Mouse (Mus musculus) hindbrain, postnatal 0 days (tissue): ENCODE data around the gene Acly. TPM values are rescaled to one million over a fixed set of nuclear protein-coding genes. Genes with fewer than 3 reads are reported as not detected.

Source experiments
- ATAC-seq: fragments of 200-750 bp; cut with Nextera tagmentation; 2 replicates; pipeline ENCODE4 v1.8.0; 2017; ENCODE audit warnings: mild to moderate bottlenecking, moderate TSS enrichment, moderate library complexity
- DNase-seq: peaks from one replicate; pipeline ENCODE4 v3.0.0-alpha.2; 2015; ENCODE audit warnings: low spot score
- H3K27ac ChIP-seq: fragments of 300-500 bp; sonication (generic); 2 replicates; pipeline ENCODE4 v1.5.1; 2014; ENCODE audit warnings: mild to moderate bottlenecking
- H3K27me3 ChIP-seq: fragments of 300-500 bp; sonication (generic); 2 replicates; pipeline ENCODE4 v1.6.1; 2014; ENCODE audit warnings: low read length, mixed read lengths; ENCODE audit not compliant: insufficient read depth
- H3K36me3 ChIP-seq: fragments of 300-500 bp; sonication (generic); 2 replicates; pipeline ENCODE4 v1.6.1; 2014; ENCODE audit warnings: low read length, mixed read lengths; ENCODE audit not compliant: insufficient read depth
- H3K4me1 ChIP-seq: fragments of 300-500 bp; sonication (generic); 2 replicates; pipeline ENCODE4 v1.6.1; 2014; ENCODE audit warnings: antibody characterized with exemption, low read length, mixed read lengths; ENCODE audit not compliant: insufficient read depth
- H3K4me2 ChIP-seq: fragments of 300-500 bp; sonication (generic); 2 replicates; pipeline ENCODE4 v1.6.1; 2014; ENCODE audit warnings: low read depth, mild to moderate bottlenecking, low read length, moderate library complexity, mixed read lengths
- H3K4me3 ChIP-seq: fragments of 300-500 bp; sonication (generic); 2 replicates; pipeline ENCODE4 v1.5.1; 2014; ENCODE audit warnings: low read length
- H3K9ac ChIP-seq: fragments of 300-500 bp; sonication (generic); replicated peaks from 2 replicates; pipeline ENCODE4 v1.6.1; 2014; ENCODE audit warnings: mild to moderate bottlenecking, low read length, moderate library complexity, mixed read lengths
- H3K9me3 ChIP-seq: fragments of 300-500 bp; sonication (generic); 2 replicates; pipeline ENCODE4 v1.6.1; 2016; ENCODE audit warnings: low read length, mixed read lengths
- CTCF ChIP-seq: IDR thresholded peaks from 2 replicates; pipeline ENCODE4 v1.5.1; 2016; ENCODE audit warnings: antibody characterized with exemption, control low read depth, low read depth
- WGBS: fragments of 180-500 bp; shearing (Covaris S2); extraction: QIAGEN DNeasy Blood & Tissue Kit; methylation state at CpG from one replicate; pipeline ENCODE4 v1.1.7; 2014; 5-methylcytosine and 5-hydroxymethylcytosine counted together
- polyA plus RNA-seq: library from polyadenylated mRNA; unstranded; fragments of >200 nt; fragmentation: Nextera tagmentation; extraction: Ambion mirVana; gene quantifications from 2 replicates; pipeline ENCODE4 v1.2.1, GENCODE M21; 2015
- total RNA-seq: library from RNA; depleted of rRNA; stranded (reverse); fragments of >200 nt; gene quantifications from 2 replicates; pipeline ENCODE4 v1.2.3, GENCODE M21; 2014; rRNA removed

Acly gene
- 229 and 235 TPM in 2 replicates for total RNA-seq
- 130 and 135 TPM in 2 replicates for polyA plus RNA-seq

DNA sequence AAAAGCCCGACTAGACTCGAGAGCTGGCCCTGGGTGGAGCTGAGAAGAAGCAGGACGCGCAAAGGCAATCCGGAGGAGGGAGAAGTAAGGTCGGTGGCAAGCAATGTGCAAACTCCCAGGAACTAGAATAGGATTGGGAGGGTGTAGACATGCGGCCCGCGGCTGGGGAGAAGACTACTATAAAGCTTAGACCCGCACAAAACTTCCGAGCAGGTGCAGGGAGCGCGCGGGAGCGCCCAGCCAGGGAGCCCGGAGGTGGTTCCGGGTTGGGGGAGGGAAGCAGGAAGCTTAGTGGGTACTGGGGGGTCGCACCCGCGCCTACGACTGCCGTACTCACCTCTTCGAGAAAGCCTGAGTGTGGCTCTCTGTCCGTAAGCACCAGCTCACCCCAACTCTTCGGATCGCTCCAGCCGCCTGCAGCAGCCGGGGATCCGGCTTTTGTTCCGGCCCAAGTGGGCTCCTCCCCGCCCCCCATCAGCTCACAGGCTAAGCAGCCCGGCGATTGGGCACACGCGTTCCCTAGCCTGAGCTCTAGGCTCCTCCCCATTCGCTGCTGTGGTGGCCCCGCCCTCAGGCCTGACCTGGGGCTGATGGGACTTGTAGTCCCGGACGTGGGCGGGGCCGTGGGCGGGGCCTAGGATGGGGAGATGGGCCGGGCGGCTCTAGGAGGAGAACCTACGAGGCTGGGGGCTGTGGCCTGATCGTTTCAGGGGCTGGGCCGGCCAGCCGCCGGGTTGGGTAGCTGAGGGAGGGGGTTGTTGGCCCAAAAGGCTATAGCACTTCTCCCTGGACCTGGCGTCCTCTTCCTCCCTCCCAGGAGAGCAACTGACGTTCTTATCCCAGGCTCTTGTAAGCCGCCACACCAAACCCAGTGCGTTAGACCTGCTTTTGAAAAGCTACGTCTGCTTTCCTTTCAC, at the start of gene Acly:
Acly (minus strand) TSS at position 543 of the 917 bp plus-strand sequence.
- ATAC-seq (peak; percentile 99), DNase-seq (peak; percentile 99)
- peaks cover 28% of the 10 kb centered on the region for H3K4me1 ChIP-seq
- TF ChIP-seq CTCF = no peak
- H3K9ac ChIP-seq = peak within 1 kb of the TSS; percentile 79
- peak within 1 kb of the TSS; percentile 93 for H3K4me2 ChIP-seq
- H3K4me3 ChIP-seq = peak within 1 kb of the TSS; percentile 89
- peak within 1 kb of the TSS; percentile 88 for H3K27ac ChIP-seq
- no peaks in the 10 kb centered on the region for H3K27me3 ChIP-seq
- under 1% methylated on average over 46 of the region's 54 CpGs for WGBS
- peaks cover 12% of the 10 kb centered on the region; the same call in 1 of the 2 replicates for H3K36me3 ChIP-seq
- H3K9me3 ChIP-seq = no peaks in the 10 kb centered on the region

DNA sequence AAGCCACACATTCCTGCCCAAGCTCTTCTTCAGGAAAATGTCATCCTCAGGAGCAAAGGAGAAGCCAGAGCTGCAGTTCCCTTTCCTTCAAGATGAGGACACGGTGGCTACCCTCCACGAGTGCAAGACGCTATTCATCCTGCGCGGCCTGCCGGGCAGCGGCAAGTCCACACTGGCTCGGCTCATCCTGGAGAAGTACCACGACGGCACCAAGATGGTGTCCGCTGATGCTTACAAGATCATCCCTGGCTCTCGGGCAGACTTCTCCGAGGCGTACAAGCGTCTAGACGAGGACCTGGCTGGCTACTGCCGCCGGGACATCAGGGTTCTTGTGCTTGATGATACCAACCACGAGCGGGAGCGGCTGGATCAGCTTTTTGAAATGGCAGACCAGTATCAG, 48.5 kb upstream of the Acly start:
- peaks cover 10% of the 10 kb centered on the region; the same call in 1 of the 2 replicates for H3K4me1 ChIP-seq
- ATAC-seq (no peak), DNase-seq (no peak)
- peak overlapping the region; percentile 81 for H3K4me2 ChIP-seq
- H3K9me3 ChIP-seq = no peaks in the 10 kb centered on the region
- no peak overlapping the region; the same call in 1 of the 2 replicates for H3K9ac ChIP-seq
- TF ChIP-seq CTCF = no peak
- peaks cover 28% of the 10 kb centered on the region; the same call in 1 of the 2 replicates for H3K36me3 ChIP-seq
- whole genome bisulfite sequencing = 71% methylated on average over 21 of the region's 21 CpGs
- H3K27me3 ChIP-seq = no peaks in the 10 kb centered on the region
- H3K4me3 ChIP-seq = 0 out of 2 replicates have a peak overlapping the region, but pooled peaks have one; percentile 62
- peak overlapping the region; percentile 69; the same call in 1 of the 2 replicates for H3K27ac ChIP-seq

DNA sequence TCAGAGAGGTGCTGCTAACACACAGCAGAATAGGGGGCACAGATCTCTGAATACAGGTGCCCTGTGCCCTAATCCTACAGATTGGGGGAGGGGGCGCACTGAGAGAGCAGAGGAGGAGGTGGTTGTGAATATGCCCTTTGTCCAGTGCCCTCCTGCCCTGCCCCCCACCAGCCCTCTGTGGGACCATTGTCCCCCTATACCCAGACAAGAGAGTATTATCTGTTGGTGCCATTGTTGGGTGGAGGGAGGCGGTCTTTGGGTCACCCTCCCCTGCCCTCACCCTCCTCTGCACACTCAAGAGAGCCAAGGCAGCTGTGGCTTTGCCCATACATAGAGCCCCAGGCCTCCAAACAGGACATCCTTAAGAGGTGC, 47.7 kb upstream of the Acly start:
- no peak for DNase-seq
- ATAC-seq = peak; percentile 30
- Histone ChIP-seq H3K4me1 (peaks cover 15% of the 10 kb centered on the region; the same call in 1 of the 2 replicates), H3K9ac (peak overlapping the region; percentile 55), H3K27ac (peak overlapping the region; percentile 69), H3K9me3 (no peaks in the 10 kb centered on the region), H3K4me2 (peak overlapping the region; percentile 81), H3K36me3 (peaks cover 20% of the 10 kb centered on the region; the same call in 1 of the 2 replicates), H3K27me3 (no peaks in the 10 kb centered on the region), H3K4me3 (peak overlapping the region; percentile 62)
- no peak; the same call in 1 of the 2 replicates for TF ChIP-seq CTCF
- 31% methylated on average over 2 of the region's 2 CpGs for WGBS

DNA sequence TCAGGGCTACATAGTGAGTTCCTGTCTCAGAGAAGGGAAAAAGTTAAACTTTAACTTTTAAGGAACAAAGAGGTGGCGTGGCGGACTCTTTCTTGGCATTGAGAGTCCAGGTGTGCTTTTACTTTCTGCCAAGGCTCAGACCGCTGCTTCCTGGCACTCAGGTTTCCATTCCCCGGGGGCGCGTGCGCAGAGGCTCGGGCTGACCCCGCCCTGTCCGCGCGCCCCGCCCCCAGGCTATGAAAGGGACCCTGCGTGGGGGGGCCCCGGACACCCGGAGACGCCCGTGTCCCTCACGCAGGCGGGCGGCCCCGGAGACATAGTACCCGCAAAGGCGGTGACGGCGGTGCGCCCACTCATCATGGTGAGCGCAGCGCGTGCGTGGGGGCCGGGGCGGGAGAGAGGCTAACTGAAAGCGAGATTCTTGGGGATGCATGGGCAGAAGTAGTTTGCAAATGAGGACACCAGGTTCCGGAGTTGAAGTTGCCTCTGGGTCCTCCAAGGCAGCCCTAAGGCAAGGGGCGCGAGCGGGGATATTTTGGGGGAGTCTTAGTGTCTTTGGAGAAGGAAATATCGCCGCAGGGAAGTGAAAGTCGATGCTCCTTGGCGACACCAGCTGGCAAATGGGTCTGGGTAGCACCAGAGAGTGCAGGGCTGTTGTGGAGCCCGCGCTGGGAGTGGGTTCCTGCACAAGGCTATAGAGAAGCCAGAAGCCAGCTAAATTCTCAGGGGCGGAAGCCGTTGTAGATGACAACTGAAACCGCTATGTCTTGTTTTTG, 47.1 kb upstream of the Acly start, which contains the start of gene Cnp:
Cnp (plus strand) TSS at position 197 of the 776 bp plus-strand sequence.
- Histone ChIP-seq H3K4me3 (peak within 1 kb of the TSS; percentile 62), H3K9me3 (no peaks in the 10 kb centered on the region), H3K27me3 (no peaks in the 10 kb centered on the region), H3K27ac (peak within 1 kb of the TSS; percentile 69), H3K9ac (peak within 1 kb of the TSS; percentile 55), H3K4me1 (peaks cover 15% of the 10 kb centered on the region; the same call in 1 of the 2 replicates), H3K4me2 (peak within 1 kb of the TSS; percentile 81), H3K36me3 (peaks cover 16% of the 10 kb centered on the region; the same call in 1 of the 2 replicates)
- DNase-seq (peak; percentile 82), ATAC-seq (peak; percentile 65)
- peak; percentile 33; the same call in 1 of the 2 replicates for TF ChIP-seq CTCF
- WGBS = 2% methylated on average over 47 of the region's 47 CpGs

DNA sequence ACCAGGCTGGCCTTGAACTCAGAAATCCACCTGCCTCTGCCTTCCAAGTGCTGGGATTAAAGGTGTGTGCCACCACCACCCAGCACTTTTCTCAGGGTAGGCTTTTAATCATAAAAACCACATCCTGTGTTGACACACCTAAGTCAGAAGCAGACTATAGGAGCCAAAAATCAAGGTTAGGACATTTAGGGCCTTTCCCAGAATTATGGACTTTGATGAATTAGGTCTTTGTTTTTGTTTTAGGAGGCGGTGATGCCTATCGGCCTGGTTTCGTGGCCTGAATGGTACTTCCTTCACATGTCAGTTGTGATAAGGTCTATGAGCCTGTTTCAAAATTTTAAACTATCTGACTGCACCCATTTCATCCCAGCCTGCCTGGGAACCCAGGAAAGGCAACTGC, 46.4 kb upstream of the Acly start:
- no peaks in the 10 kb centered on the region for H3K27me3 ChIP-seq
- no peak for DNase-seq
- H3K9me3 ChIP-seq = no peaks in the 10 kb centered on the region
- H3K4me3 ChIP-seq = peak overlapping the region; percentile 62; the same call in 1 of the 2 replicates
- peak overlapping the region; percentile 69; the same call in 1 of the 2 replicates for H3K27ac ChIP-seq
- no peak for TF ChIP-seq CTCF
- ATAC-seq = no peak
- peaks cover 15% of the 10 kb centered on the region; the same call in 1 of the 2 replicates for H3K4me1 ChIP-seq
- H3K9ac ChIP-seq = no peak overlapping the region
- WGBS = 95% methylated on average over 3 of the region's 3 CpGs
- peaks cover 9% of the 10 kb centered on the region; the same call in 1 of the 2 replicates for H3K36me3 ChIP-seq
- H3K4me2 ChIP-seq = peak overlapping the region; percentile 81; the same call in 1 of the 2 replicates

DNA sequence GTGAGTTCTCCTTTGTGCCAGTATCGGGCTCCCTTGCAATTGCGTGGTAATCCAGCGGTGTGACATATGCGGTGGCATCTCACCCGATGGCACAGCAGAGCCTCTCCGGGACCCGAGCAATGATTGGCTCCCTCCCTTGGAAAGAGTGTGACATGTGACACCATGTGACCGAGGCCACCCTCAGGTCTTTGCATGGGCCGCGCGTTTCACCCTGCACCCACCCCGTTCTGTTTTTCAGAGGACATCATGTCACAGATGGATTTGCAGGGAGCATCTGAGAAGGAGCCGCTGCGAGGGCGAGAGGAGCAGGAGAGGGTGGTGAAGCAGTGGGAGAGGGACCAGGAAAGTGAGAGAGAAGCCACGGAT, 43.4 kb upstream of the Acly start:
- peak overlapping the region; percentile 18 for H3K4me3 ChIP-seq
- no peaks in the 10 kb centered on the region for H3K36me3 ChIP-seq
- peak overlapping the region; percentile 49 for H3K4me2 ChIP-seq
- 7% methylated on average over 16 of the region's 16 CpGs for WGBS
- H3K9ac ChIP-seq = peak overlapping the region; percentile 24; the same call in 1 of the 2 replicates
- no peaks in the 10 kb centered on the region for H3K9me3 ChIP-seq
- ATAC-seq = peak; percentile 43; the same call in 1 of the 2 replicates
- no peak for TF ChIP-seq CTCF
- DNase-seq = peak; percentile 40
- H3K27ac ChIP-seq = no peak overlapping the region
- H3K4me1 ChIP-seq = peaks cover 14% of the 10 kb centered on the region; the same call in 1 of the 2 replicates
- no peaks in the 10 kb centered on the region for H3K27me3 ChIP-seq
